Mouse (Mus musculus) heart, postnatal 14 days (tissue): Measurements from ENCODE around the gene Dnase1. TPM values are rescaled to one million over a fixed set of nuclear protein-coding genes. Genes with fewer than 3 reads are reported as not detected.
"Not testable (repeated sequence)": the region's sequence is repeated elsewhere in the genome, so short reads cannot be mapped to it uniquely, and the experiment has no call there.

Experiments used
- DNase-seq, 2 experiments: peaks; one replicate each; pipeline ENCODE4 v3.0.0; 2021 to 2022
- intact Hi-C: fragments of 180-260 bp; cut with DNase I; formaldehyde crosslinking; loops from one replicate; pipeline ENCODE4 v1.15.1; 2025
- long read RNA-seq, 2 experiments: library from polyadenylated mRNA; stranded (forward); transcript quantifications; one replicate each; pipeline ENCODE4 v2.0.0; 2021
- total RNA-seq, 2 experiments: library from RNA; stranded (reverse); gene quantifications; 2 replicates each; pipeline ENCODE4 v1.2.3; 2021

The Dnase1 gene
- not detected for total RNA-seq
- long read RNA-seq, experiment 1: 0 reads
- long read RNA-seq, experiment 2: 0 reads

GRCm38 (mm10) chr16:4036807-4037206 lies at the start of gene Dnase1:
Gene Dnase1, plus strand, starts transcription at chr16:4036942.
- no peak for DNase-seq
- intact Hi-C loops: no loop called here

- intact Hi-C loops: no loop called here
- DNase-seq: no peak
Measured at GRCm38 (mm10) chr16:3988410-3988809, 48.3 kb upstream of the Dnase1 start.

GRCm38 (mm10) chr16:4003489-4004398 lies 33.0 kb upstream of the Dnase1 start, which contains the start of gene Slx4:
Gene Slx4, minus strand, starts transcription at chr16:4003770.
- intact Hi-C loops: loop anchor here (2.0 kb wide), 1 partner anchor 165 kb away; no protein-coding TSS in a partner anchor
- DNase-seq: peak; percentile 95

- intact Hi-C loops: no loop called here
- no peak for DNase-seq
Measured at GRCm38 (mm10) chr16:4012882-4013570, 23.7 kb upstream of the Dnase1 start.

- no peak for DNase-seq
- intact Hi-C loops: no loop called here
Measured at GRCm38 (mm10) chr16:4014040-4014668, 22.6 kb upstream of the Dnase1 start.

- DNase-seq, intact Hi-C loops: not testable (repeated sequence)
Measured at GRCm38 (mm10) chr16:4016786-4017185, 20.0 kb upstream of the Dnase1 start.

GRCm38 (mm10) chr16:4017466-4017865 lies 19.3 kb upstream of the Dnase1 start:
- DNase-seq, intact Hi-C loops: not testable (repeated sequence)

GRCm38 (mm10) chr16:4021241-4021640 lies 15.5 kb upstream of the Dnase1 start:
- intact Hi-C loops: no loop called here
- DNase-seq: no peak

- intact Hi-C loops: no loop called here
- no peak for DNase-seq
Measured at GRCm38 (mm10) chr16:4022719-4023118, 14.0 kb upstream of the Dnase1 start.

- DNase-seq: no peak
- intact Hi-C loops: no loop called here
Measured at GRCm38 (mm10) chr16:4026672-4027071, 10.1 kb upstream of the Dnase1 start.

- intact Hi-C loops: no loop called here
Measured at GRCm38 (mm10) chr16:4027211-4027610, 9.5 kb upstream of the Dnase1 start.

GRCm38 (mm10) chr16:4029371-4029841 lies 7.3 kb upstream of the Dnase1 start:
- no peak for DNase-seq
- intact Hi-C loops: no loop called here

More at GRCm38 (mm10) chr16:4027211-4027610, 9.5 kb upstream of the Dnase1 start:
- DNase-seq: no peak

- intact Hi-C loops: no loop called here
- no peak for DNase-seq
Measured at GRCm38 (mm10) chr16:4030501-4030900, 6.2 kb upstream of the Dnase1 start.

- DNase-seq: no peak
- intact Hi-C loops: no loop called here
Measured at GRCm38 (mm10) chr16:4031441-4032274, 5.1 kb upstream of the Dnase1 start.

- DNase-seq: no peak
- intact Hi-C loops: no loop called here
Measured at GRCm38 (mm10) chr16:4032341-4032748, 4.4 kb upstream of the Dnase1 start.

GRCm38 (mm10) chr16:4033971-4034370 lies 2.8 kb upstream of the Dnase1 start:
- intact Hi-C loops: no loop called here
- no peak for DNase-seq

GRCm38 (mm10) chr16:4034476-4034875 lies 2.3 kb upstream of the Dnase1 start:
- intact Hi-C loops: no loop called here

GRCm38 (mm10) chr16:4035575-4035974 lies 1.2 kb upstream of the Dnase1 start:
- intact Hi-C loops: no loop called here
- DNase-seq: no peak

More at GRCm38 (mm10) chr16:4034476-4034875, 2.3 kb upstream of the Dnase1 start:
- DNase-seq: no peak

- intact Hi-C loops: no loop called here
Measured at GRCm38 (mm10) chr16:4037690-4038089, 948 bp downstream of the Dnase1 start.

GRCm38 (mm10) chr16:4040206-4040605 lies 3.5 kb downstream of the Dnase1 start:
- DNase-seq: no peak
- intact Hi-C loops: loop anchor here (10.0 kb wide), 1 partner anchor 195 kb away; the partner anchor contains the start of gene Zfp174

More at GRCm38 (mm10) chr16:4037690-4038089, 948 bp downstream of the Dnase1 start:
- DNase-seq: no peak
